Mouse (Mus musculus) heart, postnatal 25 days (tissue): ENCODE data around the gene Cdk2ap1. TPM values are rescaled to one million over a fixed set of nuclear protein-coding genes. Genes with fewer than 3 reads are reported as not detected.
"Not testable (repeated sequence)": the region's sequence is repeated elsewhere in the genome, so short reads cannot be mapped to it uniquely, and the experiment has no call there.

Experiments
- DNase-seq: peaks from one replicate; pipeline ENCODE4 v3.0.0; 2022; ENCODE audit warnings: low spot score
- intact Hi-C: fragments of 180-260 bp; cut with DNase I; formaldehyde crosslinking; loops from one replicate; pipeline ENCODE4 v1.15.1; 2025
- total RNA-seq, 2 experiments: library from RNA; stranded (reverse); gene quantifications; 2 replicates each; pipeline ENCODE4 v1.2.3; 2021

The Cdk2ap1 gene
- total RNA-seq, 2 experiments from 2014 or later: 159 to 181 TPM

- intact Hi-C loops: loop anchor here (2.0 to 10.0 kb wide), 2 partner anchors 24 to 182 kb away; partner anchors contain the start of genes 2810006K23Rik and Rilpl1
- DNase-seq: peak; percentile 72
Measured at GRCm38 (mm10) chr5:124352141-124352920, 10.6 kb downstream of the Cdk2ap1 start.

GRCm38 (mm10) chr5:124351604-124352003, 11.3 kb downstream of the Cdk2ap1 start:
- intact Hi-C loops: loop anchor here (2.0 to 10.0 kb wide), 2 partner anchors 23 to 183 kb away; partner anchors contain the start of genes 2810006K23Rik and Rilpl1
- no peak for DNase-seq

- intact Hi-C loops: loop anchor here (10.0 kb wide), 1 partner anchor 184 kb away; the partner anchor contains the start of gene Rilpl1
- DNase-seq: peak; percentile 42
Measured at GRCm38 (mm10) chr5:124351111-124351560, 11.7 kb downstream of the Cdk2ap1 start.

GRCm38 (mm10) chr5:124350350-124350749, 12.5 kb downstream of the Cdk2ap1 start:
- no peak for DNase-seq
- intact Hi-C loops: loop anchor here (10.0 kb wide), 1 partner anchor 184 kb away; the partner anchor contains the start of gene Rilpl1

GRCm38 (mm10) chr5:124349196-124349595, 13.7 kb downstream of the Cdk2ap1 start:
- intact Hi-C loops: no loop called here
- peak; percentile 36 for DNase-seq

GRCm38 (mm10) chr5:124342897-124343296, 20.0 kb downstream of the Cdk2ap1 start:
- no peak for DNase-seq
- intact Hi-C loops: no loop called here

GRCm38 (mm10) chr5:124341753-124342339, 21.0 kb downstream of the Cdk2ap1 start:
- DNase-seq, intact Hi-C loops: not testable (repeated sequence)

GRCm38 (mm10) chr5:124338791-124339190, 24.1 kb downstream of the Cdk2ap1 start:
- no peak for DNase-seq
- intact Hi-C loops: no loop called here

- no peak for DNase-seq
- intact Hi-C loops: no loop called here
Measured at GRCm38 (mm10) chr5:124337909-124338308, 25.0 kb downstream of the Cdk2ap1 start.

GRCm38 (mm10) chr5:124337103-124337502, 25.8 kb downstream of the Cdk2ap1 start:
- DNase-seq: no peak
- intact Hi-C loops: no loop called here

GRCm38 (mm10) chr5:124334392-124334791, 28.5 kb downstream of the Cdk2ap1 start:
- intact Hi-C loops: no loop called here
- DNase-seq: peak; percentile 60

GRCm38 (mm10) chr5:124330086-124330485, 32.8 kb downstream of the Cdk2ap1 start:
- intact Hi-C loops: no loop called here
- DNase-seq: no peak

GRCm38 (mm10) chr5:124327510-124328364, 35.1 kb downstream of the Cdk2ap1 start, which contains the start of the genes Mphosph9 and 2810006K23Rik:
Gene Mphosph9, minus strand, starts transcription at chr5:124327972.
Gene 2810006K23Rik, plus strand, starts transcription at chr5:124328089.
- intact Hi-C loops: loop anchor here (2.0 kb wide), 1 partner anchor 25 kb away; no protein-coding TSS in a partner anchor
- peak; percentile 99 for DNase-seq

GRCm38 (mm10) chr5:124326829-124327228, 36.1 kb downstream of the Cdk2ap1 start:
- intact Hi-C loops: no loop called here
- DNase-seq: no peak

- intact Hi-C loops: no loop called here
- no peak for DNase-seq
Measured at GRCm38 (mm10) chr5:124317648-124318047, 45.2 kb downstream of the Cdk2ap1 start.

- no peak for DNase-seq
- intact Hi-C loops: no loop called here
Measured at GRCm38 (mm10) chr5:124315941-124316340, 46.9 kb downstream of the Cdk2ap1 start.

GRCm38 (mm10) chr5:124315498-124315897, 47.4 kb downstream of the Cdk2ap1 start:
- intact Hi-C loops: no loop called here
- no peak for DNase-seq

GRCm38 (mm10) chr5:124310091-124310490, 52.8 kb downstream of the Cdk2ap1 start:
- DNase-seq: no peak
- intact Hi-C loops: no loop called here

- intact Hi-C loops: no loop called here
- DNase-seq: no peak
Measured at GRCm38 (mm10) chr5:124309155-124309554, 53.7 kb downstream of the Cdk2ap1 start.

GRCm38 (mm10) chr5:124302853-124303252, 60.0 kb downstream of the Cdk2ap1 start:
- intact Hi-C loops, DNase-seq: not testable (repeated sequence)
